Mouse (Mus musculus): ENCODE data around the gene Gpt2. TPM values are rescaled to one million over a fixed set of nuclear protein-coding genes. Genes with fewer than 3 reads are reported as not detected.
A peak's percentile ranks its signal among the peaks of the same experiment; 100 is the strongest.

Gene Gpt2
- polyA plus RNA-seq, 1 experiment: 52.6 TPM

DNA sequence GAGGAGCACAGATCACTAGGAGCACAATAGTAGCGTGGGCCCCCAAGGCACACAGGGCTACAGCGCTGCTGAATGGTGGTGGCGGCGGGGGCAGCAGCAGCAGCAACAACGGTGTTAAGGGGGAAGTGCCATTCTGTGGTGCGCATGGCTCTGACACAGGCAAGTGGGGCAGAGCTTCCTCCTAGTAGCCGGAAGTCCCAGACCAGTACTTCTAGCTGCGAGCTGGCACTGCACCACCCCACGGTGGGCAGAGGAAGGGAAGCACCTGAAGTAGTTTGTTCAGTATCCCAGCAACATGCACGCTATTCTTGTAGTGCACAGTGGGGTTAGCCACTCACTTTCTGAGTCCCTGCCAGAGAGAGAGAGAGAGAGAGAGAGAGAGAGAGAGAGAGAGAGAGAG is 10.5 kb upstream of the Gpt2 start:
- peak in 1 of 2 experiments; percentile 53 for DNase-seq (ENCODE audit: extremely low spot score in 1 of 2, low spot score in 1 of 2)

DNA sequence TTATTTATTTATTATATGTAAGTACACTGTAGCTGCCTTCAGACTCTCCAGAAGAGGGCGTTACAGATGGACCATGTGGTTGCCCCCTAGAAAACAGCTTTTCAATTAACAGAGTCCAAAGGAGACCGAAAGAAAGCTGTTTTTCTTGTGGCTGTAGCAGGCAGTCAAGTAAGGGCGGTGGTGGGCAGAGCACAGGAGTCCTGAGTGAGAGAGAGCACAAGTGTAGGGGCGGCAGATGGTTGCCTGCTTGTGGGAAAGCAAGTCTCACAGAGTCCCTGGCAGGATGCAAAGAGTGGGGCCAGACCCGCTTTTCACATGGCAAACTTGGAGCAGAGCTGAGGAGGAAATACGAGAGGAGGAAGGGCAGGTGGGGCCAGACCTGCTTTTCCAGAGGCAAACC is 9.9 kb upstream of the Gpt2 start:
- no peak for DNase-seq (ENCODE audit: extremely low spot score in 1 of 2, low spot score in 1 of 2)

DNA sequence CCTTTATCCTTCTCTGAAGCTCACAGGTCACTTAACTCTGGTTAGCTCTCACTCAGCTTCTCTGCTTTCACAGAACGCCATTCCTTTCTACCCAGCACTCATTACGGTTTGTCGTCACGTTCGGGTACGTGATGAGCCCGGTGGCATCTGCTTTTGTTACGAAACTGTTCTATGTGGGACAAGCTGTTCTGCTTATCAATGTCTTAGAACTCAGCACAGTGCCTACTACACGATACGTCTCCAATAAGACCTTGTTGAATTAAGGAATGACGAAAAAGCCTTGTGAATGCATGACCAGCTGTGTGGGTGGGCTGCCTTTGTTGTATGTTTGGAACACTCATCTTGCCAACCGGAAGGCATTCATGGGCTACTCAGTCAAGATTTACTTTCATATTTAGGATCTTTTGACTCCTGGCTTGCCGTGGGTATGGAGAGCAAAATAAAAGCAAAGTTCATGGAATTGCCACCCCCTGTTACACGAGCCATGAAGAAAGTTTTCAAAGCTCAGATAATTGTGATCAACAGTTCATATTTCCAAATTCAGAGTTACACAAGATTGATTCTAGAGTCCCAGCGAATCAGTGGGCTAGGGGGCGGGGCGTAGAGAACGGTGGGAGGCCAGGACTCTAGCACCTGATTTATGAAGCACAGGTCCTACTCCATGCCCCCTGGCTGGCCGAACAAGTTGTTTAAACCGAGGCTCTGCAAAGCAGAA is 4.3 kb upstream of the Gpt2 start:
- no peak for DNase-seq (ENCODE audit: extremely low spot score in 1 of 2, low spot score in 1 of 2)

GRCm38 (mm10) chr8:85488631-85489030 is 3.7 kb upstream of the Gpt2 start:
- no peak for DNase-seq (ENCODE audit: extremely low spot score in 1 of 2, low spot score in 1 of 2)

- DNase-seq (ENCODE audit: extremely low spot score in 1 of 2, low spot score in 1 of 2): no peak
Measured at GRCm38 (mm10) chr8:85489546-85489945, 2.8 kb upstream of the Gpt2 start.

DNA sequence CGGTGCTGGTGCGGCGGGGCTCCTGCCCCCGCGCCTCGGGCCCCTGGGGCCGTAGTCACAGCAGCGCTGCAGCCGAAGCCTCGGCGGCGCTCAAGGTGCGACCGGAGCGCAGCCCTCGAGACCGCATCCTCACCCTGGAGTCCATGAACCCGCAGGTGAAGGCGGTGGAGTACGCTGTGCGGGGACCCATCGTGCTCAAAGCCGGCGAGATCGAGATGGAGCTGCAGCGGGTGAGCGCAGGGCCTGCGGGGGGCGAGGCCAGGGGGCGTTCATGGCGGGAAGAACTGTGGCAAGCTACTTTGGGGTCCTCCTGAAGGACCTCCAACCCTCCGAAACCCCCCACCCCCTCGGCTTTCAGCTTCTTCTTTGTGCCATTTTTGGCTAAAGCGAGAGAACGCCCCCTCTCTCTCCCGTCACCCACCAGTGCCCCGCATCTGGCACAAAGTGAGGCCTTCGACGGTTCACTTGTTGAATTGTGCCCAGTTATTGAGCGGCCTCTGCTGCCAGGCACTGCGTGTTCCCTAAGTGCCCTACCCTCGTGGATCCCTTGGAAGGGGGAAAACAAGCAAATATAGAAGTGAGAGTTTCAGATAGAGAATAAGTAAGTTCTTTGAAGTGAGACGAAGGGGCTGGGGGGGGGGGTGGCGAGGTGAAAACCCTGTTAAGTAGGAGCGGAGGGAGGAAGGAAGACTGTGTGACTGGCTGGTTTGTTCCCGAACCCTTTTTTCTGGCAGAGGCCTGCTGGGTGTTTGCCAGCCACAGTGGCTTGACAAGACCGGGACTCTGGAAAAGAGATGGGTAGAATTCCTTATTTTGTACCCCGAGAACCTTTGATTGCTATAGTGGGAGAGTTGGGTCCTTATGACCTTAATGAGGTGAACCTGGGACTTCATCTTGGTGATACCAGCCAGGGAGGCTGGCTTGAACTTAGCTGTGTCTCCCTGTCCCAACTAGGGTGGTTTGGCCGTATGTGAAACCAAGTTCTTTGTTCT is 860 bp downstream of the Gpt2 start:
- DNase-seq (ENCODE audit: extremely low spot score in 1 of 2, low spot score in 1 of 2): peak in 1 of 2 experiments; percentile 39

- no peak for DNase-seq (ENCODE audit: extremely low spot score in 1 of 2, low spot score in 1 of 2)
Measured at GRCm38 (mm10) chr8:85496125-85496524, 3.7 kb downstream of the Gpt2 start.

GRCm38 (mm10) chr8:85496778-85497177 is 4.4 kb downstream of the Gpt2 start:
- no peak for DNase-seq (ENCODE audit: extremely low spot score in 1 of 2, low spot score in 1 of 2)

DNA sequence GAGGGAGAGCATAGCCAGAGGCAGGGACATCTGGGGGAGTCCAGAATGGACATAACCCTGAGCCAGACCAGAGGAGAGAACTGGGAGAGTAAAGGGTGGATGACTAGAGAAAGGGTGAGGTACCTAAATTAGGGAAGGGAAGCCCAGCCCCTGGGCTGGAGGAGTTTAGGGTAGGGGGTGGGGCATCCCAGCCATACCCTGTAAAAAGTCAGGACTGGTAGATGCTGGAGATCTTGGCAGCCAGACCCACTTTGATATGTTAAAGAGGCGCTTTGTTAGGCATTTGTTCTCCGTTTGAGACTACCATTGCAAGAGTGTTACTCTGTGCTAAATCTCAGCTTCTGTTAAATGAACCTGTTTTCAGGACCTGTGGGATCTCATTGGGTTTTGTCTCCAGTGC is 6.2 kb downstream of the Gpt2 start:
- DNase-seq (ENCODE audit: extremely low spot score in 1 of 2, low spot score in 1 of 2): no peak

- no peak for DNase-seq (ENCODE audit: extremely low spot score in 1 of 2, low spot score in 1 of 2)
Measured at GRCm38 (mm10) chr8:85500460-85500859, 8.1 kb downstream of the Gpt2 start.

- peak in 1 of 2 experiments; percentile 43 for DNase-seq (ENCODE audit: extremely low spot score in 1 of 2, low spot score in 1 of 2)
Measured at GRCm38 (mm10) chr8:85500955-85501685, 8.7 kb downstream of the Gpt2 start.

DNA sequence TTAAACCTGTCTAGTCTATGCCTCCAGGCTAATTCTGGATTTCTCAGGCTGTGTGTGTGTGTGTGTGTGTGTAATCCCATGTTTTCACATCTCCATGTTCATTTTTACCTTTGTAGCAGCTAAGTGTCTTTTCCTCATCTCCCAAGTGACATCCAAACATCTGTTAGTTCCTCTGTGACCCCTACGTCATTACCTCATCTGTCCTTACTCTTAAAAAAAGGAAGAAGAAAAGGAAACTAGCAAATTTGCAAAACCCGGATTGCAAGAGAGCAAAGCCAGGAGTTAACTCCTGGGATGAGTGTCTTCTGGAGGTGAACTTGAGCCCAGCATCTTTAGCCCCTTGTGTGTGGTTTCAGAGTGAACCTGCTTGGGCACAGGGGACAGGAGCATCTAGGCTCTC is 10.0 kb downstream of the Gpt2 start:
- DNase-seq (ENCODE audit: extremely low spot score in 1 of 2, low spot score in 1 of 2): no peak

- DNase-seq (ENCODE audit: extremely low spot score in 1 of 2, low spot score in 1 of 2): no peak
Measured at GRCm38 (mm10) chr8:85503065-85503464, 10.7 kb downstream of the Gpt2 start.

GRCm38 (mm10) chr8:85504704-85505103 is 12.3 kb downstream of the Gpt2 start:
- DNase-seq (ENCODE audit: extremely low spot score in 1 of 2, low spot score in 1 of 2): no peak

- no peak for DNase-seq (ENCODE audit: extremely low spot score in 1 of 2, low spot score in 1 of 2)
Measured at GRCm38 (mm10) chr8:85506620-85507019, 14.2 kb downstream of the Gpt2 start.

- no peak for DNase-seq (ENCODE audit: extremely low spot score in 1 of 2, low spot score in 1 of 2)
Measured at GRCm38 (mm10) chr8:85508661-85509060, 16.3 kb downstream of the Gpt2 start.

- no peak for DNase-seq (ENCODE audit: extremely low spot score in 1 of 2, low spot score in 1 of 2)
Measured at GRCm38 (mm10) chr8:85512234-85512633, 19.9 kb downstream of the Gpt2 start.

- no peak for DNase-seq (ENCODE audit: extremely low spot score in 1 of 2, low spot score in 1 of 2)
Measured at GRCm38 (mm10) chr8:85513283-85513682, 20.9 kb downstream of the Gpt2 start.

- peak; percentile 83 to 87 for DNase-seq (ENCODE audit: extremely low spot score in 1 of 2, low spot score in 1 of 2)
Measured at GRCm38 (mm10) chr8:85515391-85515790, 23.0 kb downstream of the Gpt2 start.

DNA sequence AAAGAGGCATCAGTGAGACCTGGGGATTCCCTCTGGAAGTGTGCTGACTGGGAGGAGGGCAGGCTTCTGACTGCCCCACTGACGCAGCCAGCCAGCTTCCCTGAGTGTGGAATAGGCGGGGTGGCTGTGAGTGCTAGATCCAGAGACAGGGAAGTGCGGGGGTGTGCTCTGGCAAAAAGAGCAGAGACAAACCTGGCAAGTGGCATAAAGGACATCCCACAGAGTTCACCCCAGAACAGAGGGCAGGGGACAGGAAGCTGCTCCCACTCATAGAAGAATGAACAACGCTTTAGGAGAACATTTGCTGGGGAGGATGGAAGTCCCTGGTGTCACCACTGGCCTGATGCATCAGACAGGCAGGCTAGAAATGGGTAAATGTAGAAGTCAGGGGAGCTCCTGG is 25.0 kb downstream of the Gpt2 start:
- DNase-seq (ENCODE audit: extremely low spot score in 1 of 2, low spot score in 1 of 2): peak; percentile 50 to 80

GRCm38 (mm10) chr8:85517956-85518355 is 25.6 kb downstream of the Gpt2 start:
- peak; percentile 31 to 71 for DNase-seq (ENCODE audit: extremely low spot score in 1 of 2, low spot score in 1 of 2)
